Mouse (Mus musculus) megakaryocyte-erythroid progenitor cell, adult 5-6 weeks (primary cell): Measurements from ENCODE around the gene Naip1. TPM values are rescaled to one million over a fixed set of nuclear protein-coding genes. Genes with fewer than 3 reads are reported as not detected.
"Not testable (repeated sequence)": the region's sequence is repeated elsewhere in the genome, so short reads cannot be mapped to it uniquely, and the experiment has no call there.

Experiments used
- ATAC-seq: replicated peaks from 2 replicates; pipeline ENCODE4 v1.8.0; 2016; ENCODE audit warnings: mild to moderate bottlenecking, inconsistent platforms; ENCODE audit not compliant: severe bottlenecking, poor library complexity, low FRiP score, low TSS enrichment
- total RNA-seq, 2 experiments: library from RNA; stranded (forward) in 1 of 2; stranded (reverse) in 1 of 2; fragments of 200-1000, 215-1000 nt in 1 of 2; fragments of >200 nt in 1 of 2; fragmentation: Nextera tagmentation in 1 of 2; gene quantifications; 2 replicates each; pipeline ENCODE4 v1.2.3; 2014 to 2017

Gene Naip1
- total RNA-seq (2014; fragmentation: Nextera tagmentation): not detected in 2 replicates
- total RNA-seq (2017): not detected in 2 replicates

- ATAC-seq: not testable (repeated sequence)
Measured at GRCm38 (mm10) chr13:100452415-100453127, at the start of gene Naip1. TSS of gene Naip1 (minus strand) at chr13:100452869.

GRCm38 (mm10) chr13:100499625-100500024 is 47.0 kb upstream of the Naip1 start:
- peak; percentile 70 for ATAC-seq

GRCm38 (mm10) chr13:100495337-100495736 is 42.7 kb upstream of the Naip1 start:
- ATAC-seq: no peak

- ATAC-seq: not testable (repeated sequence)
Measured at GRCm38 (mm10) chr13:100494370-100494769, 41.7 kb upstream of the Naip1 start.

- no peak for ATAC-seq
Measured at GRCm38 (mm10) chr13:100493313-100493712, 40.6 kb upstream of the Naip1 start.

GRCm38 (mm10) chr13:100492061-100492787 is 39.6 kb upstream of the Naip1 start, which contains the start of gene Gtf2h2:
TSS of gene Gtf2h2 (minus strand) at chr13:100492579.
- ATAC-seq: peak; percentile 86

GRCm38 (mm10) chr13:100491623-100492022 is 39.0 kb upstream of the Naip1 start:
- ATAC-seq: no peak

- no peak for ATAC-seq
Measured at GRCm38 (mm10) chr13:100490424-100490823, 37.8 kb upstream of the Naip1 start.

- no peak for ATAC-seq
Measured at GRCm38 (mm10) chr13:100483610-100484009, 30.9 kb upstream of the Naip1 start.

GRCm38 (mm10) chr13:100463527-100464222 is 11.0 kb upstream of the Naip1 start:
- ATAC-seq: peak; percentile 73

GRCm38 (mm10) chr13:100461336-100461735 is 8.7 kb upstream of the Naip1 start:
- no peak for ATAC-seq

GRCm38 (mm10) chr13:100449495-100449894 is 3.2 kb downstream of the Naip1 start:
- ATAC-seq: no peak

- no peak for ATAC-seq
Measured at GRCm38 (mm10) chr13:100440116-100440515, 12.6 kb downstream of the Naip1 start.

GRCm38 (mm10) chr13:100438701-100439100 is 14.0 kb downstream of the Naip1 start:
- no peak for ATAC-seq

GRCm38 (mm10) chr13:100437322-100437825 is 15.3 kb downstream of the Naip1 start:
- no peak for ATAC-seq

GRCm38 (mm10) chr13:100436556-100437163 is 16.0 kb downstream of the Naip1 start:
- not testable (repeated sequence) for ATAC-seq

GRCm38 (mm10) chr13:100419958-100420357 is 32.7 kb downstream of the Naip1 start:
- ATAC-seq: not testable (repeated sequence)

GRCm38 (mm10) chr13:100414428-100414827 is 38.2 kb downstream of the Naip1 start:
- ATAC-seq: no peak

- no peak for ATAC-seq
Measured at GRCm38 (mm10) chr13:100409825-100410224, 42.8 kb downstream of the Naip1 start.
